Mouse (Mus musculus) liver, embryonic 11.5 days (tissue): ENCODE measurements around the gene Pagr1b. TPM values are rescaled to one million over a fixed set of nuclear protein-coding genes. Genes with fewer than 3 reads are reported as not detected.

Source experiments
- ATAC-seq: fragments of 200-750 bp; cut with Nextera tagmentation; replicated peaks from 2 replicates; pipeline ENCODE4 v1.8.0; 2017; ENCODE audit warnings: moderate number of reproducible peaks, mild to moderate bottlenecking, moderate TSS enrichment, moderate library complexity; ENCODE audit not compliant: low FRiP score
- DNase-seq: peaks from one replicate; pipeline ENCODE4 v3.0.0-alpha.2; 2017; ENCODE audit warnings: low spot score
- H3K27ac ChIP-seq: fragments of 300-500 bp; sonication (generic); 2 replicates; pipeline ENCODE4 v1.5.1; 2014; ENCODE audit warnings: mild to moderate bottlenecking, low read depth, low read length, control low read depth
- H3K27me3 ChIP-seq: fragments of 300-500 bp; sonication (generic); replicated peaks from 2 replicates; pipeline ENCODE4 v1.6.1; 2014; ENCODE audit warnings: low read length, mixed read lengths; ENCODE audit not compliant: control insufficient read depth, insufficient read depth
- H3K36me3 ChIP-seq: fragments of 300-500 bp; sonication (generic); 2 replicates; pipeline ENCODE4 v1.6.1; 2014; ENCODE audit warnings: mild to moderate bottlenecking, low read length, moderate library complexity, mixed read lengths; ENCODE audit not compliant: control insufficient read depth, insufficient read depth
- H3K4me1 ChIP-seq: fragments of 300-500 bp; sonication (generic); replicated peaks from 2 replicates; pipeline ENCODE4 v1.6.1; 2014; ENCODE audit warnings: low read length, mixed read lengths; ENCODE audit not compliant: control insufficient read depth, insufficient read depth
- H3K4me2 ChIP-seq: fragments of 300-500 bp; sonication (generic); 2 replicates; pipeline ENCODE4 v1.6.1; 2014; ENCODE audit warnings: mild to moderate bottlenecking, control low read depth, moderate library complexity
- H3K4me3 ChIP-seq: fragments of 300-500 bp; sonication (generic); 2 replicates; pipeline ENCODE4 v1.5.1; 2014; ENCODE audit warnings: low read depth, low read length, control low read depth
- H3K9ac ChIP-seq: fragments of 300-500 bp; sonication (generic); 2 replicates; pipeline ENCODE4 v1.6.1; 2014; ENCODE audit warnings: low read depth, low read length, control low read depth
- H3K9me3 ChIP-seq: fragments of 300-500 bp; sonication (generic); 2 replicates; pipeline ENCODE4 v1.6.1; 2016; ENCODE audit warnings: low read length, inconsistent platforms, mixed read lengths; ENCODE audit not compliant: control insufficient read depth
- WGBS: fragments of 180-500 bp; shearing (Covaris S2); extraction: QIAGEN DNeasy Blood & Tissue Kit; methylation state at CpG from one replicate; pipeline ENCODE4 v1.1.7; 2014; 5-methylcytosine and 5-hydroxymethylcytosine counted together
- polyA plus RNA-seq: library from polyadenylated mRNA; unstranded; fragments of >200 nt; fragmentation: Nextera tagmentation; extraction: Ambion mirVana; gene quantifications from 2 replicates; pipeline ENCODE4 v1.2.1, GENCODE M21; 2014

Pagr1b gene
- polyA plus RNA-seq, 1 experiment from 2014 or later = 0.41 TPM

- peak; percentile 84 for ATAC-seq
- H3K36me3 ChIP-seq = peaks cover 15% of the 10 kb centered on the region
- peaks cover 59% of the 10 kb centered on the region for H3K4me1 ChIP-seq
- peak within 1 kb of the TSS; percentile 95 for H3K27ac ChIP-seq
- H3K9ac ChIP-seq = peak within 1 kb of the TSS; percentile 94
- H3K4me3 ChIP-seq = peak within 1 kb of the TSS; percentile 86
- 5% methylated on average over 39 of the region's 39 CpGs for WGBS
- peak; percentile 98 for DNase-seq
- H3K27me3 ChIP-seq = no peaks in the 10 kb centered on the region
- peak within 1 kb of the TSS; percentile 98 for H3K4me2 ChIP-seq
- H3K9me3 ChIP-seq = no peaks in the 10 kb centered on the region
Observed at GRCm38 (mm10) chr7:127016971-127017949, 976 bp upstream of the Pagr1b start, which contains the start of gene Pagr1a. TSS of gene Pagr1a (minus strand) at chr7:127017352.

- Histone ChIP-seq H3K4me1 (peaks cover 52% of the 10 kb centered on the region), H3K27ac (peak overlapping the region; percentile 95), H3K4me3 (peak overlapping the region; percentile 86), H3K27me3 (no peaks in the 10 kb centered on the region), H3K9ac (peak overlapping the region; percentile 94), H3K36me3 (peaks cover 13% of the 10 kb centered on the region), H3K4me2 (peak overlapping the region; percentile 98), H3K9me3 (no peaks in the 10 kb centered on the region)
- DNase-seq (peak; percentile 78), ATAC-seq (peak; percentile 60)
- WGBS = 0% methylated on average over 22 of the region's 22 CpGs
Observed at GRCm38 (mm10) chr7:127016486-127016938, 228 bp upstream of the Pagr1b start.

- H3K9me3 ChIP-seq = no peaks in the 10 kb centered on the region
- DNase-seq (no peak), ATAC-seq (peak; percentile 46)
- 3% methylated on average over 10 of the region's 10 CpGs for WGBS
- peak overlapping the region; percentile 98 for H3K4me2 ChIP-seq
- peak overlapping the region; percentile 94 for H3K9ac ChIP-seq
- H3K4me3 ChIP-seq = peak overlapping the region; percentile 86
- peaks cover 47% of the 10 kb centered on the region for H3K4me1 ChIP-seq
- H3K36me3 ChIP-seq = peaks cover 13% of the 10 kb centered on the region
- H3K27me3 ChIP-seq = no peaks in the 10 kb centered on the region
- peak overlapping the region; percentile 95 for H3K27ac ChIP-seq
Observed at GRCm38 (mm10) chr7:127016081-127016480, 203 bp downstream of the Pagr1b start.

GRCm38 (mm10) chr7:127014993-127015392 lies 1.3 kb downstream of the Pagr1b start:
- Histone ChIP-seq H3K4me2 (peak overlapping the region; percentile 98), H3K4me1 (peaks cover 37% of the 10 kb centered on the region), H3K4me3 (no peak overlapping the region; the same call in 1 of the 2 replicates), H3K9ac (no peak overlapping the region), H3K36me3 (peaks cover 13% of the 10 kb centered on the region), H3K27me3 (no peaks in the 10 kb centered on the region), H3K27ac (no peak overlapping the region), H3K9me3 (no peaks in the 10 kb centered on the region)
- DNase-seq (no peak), ATAC-seq (no peak)
- WGBS = 92% methylated on average over 12 of the region's 12 CpGs

- no peak for DNase-seq
- H3K27me3 ChIP-seq = no peaks in the 10 kb centered on the region
- H3K27ac ChIP-seq = 0 out of 2 replicates have a peak within 1 kb of the TSS, but pooled peaks have one; percentile 1
- H3K4me3 ChIP-seq = peak within 1 kb of the TSS; percentile 86
- 31% methylated on average over 11 of the region's 11 CpGs for WGBS
- peak within 1 kb of the TSS; percentile 94 for H3K9ac ChIP-seq
- no peak for ATAC-seq
- peak within 1 kb of the TSS; percentile 98 for H3K4me2 ChIP-seq
- H3K4me1 ChIP-seq = peaks cover 33% of the 10 kb centered on the region
- no peaks in the 10 kb centered on the region for H3K9me3 ChIP-seq
- peaks cover 13% of the 10 kb centered on the region for H3K36me3 ChIP-seq
Observed at GRCm38 (mm10) chr7:127014320-127014719, 2.0 kb downstream of the Pagr1b start, which contains the start of gene Mvp. TSS of gene Mvp (minus strand) at chr7:127014621.

GRCm38 (mm10) chr7:127013385-127013784 lies 2.9 kb downstream of the Pagr1b start:
- DNase-seq (no peak), ATAC-seq (no peak)
- H3K9ac ChIP-seq = no peak overlapping the region
- H3K27me3 ChIP-seq = no peaks in the 10 kb centered on the region
- peaks cover 41% of the 10 kb centered on the region for H3K4me1 ChIP-seq
- H3K4me2 ChIP-seq = peak overlapping the region; percentile 98
- H3K36me3 ChIP-seq = peaks cover 13% of the 10 kb centered on the region
- H3K9me3 ChIP-seq = no peaks in the 10 kb centered on the region
- H3K27ac ChIP-seq = no peak overlapping the region
- 90% methylated on average over 6 of the region's 6 CpGs for WGBS
- H3K4me3 ChIP-seq = peak overlapping the region; percentile 47; the same call in 1 of the 2 replicates

- WGBS = 91% methylated on average over 10 of the region's 10 CpGs
- no peaks in the 10 kb centered on the region for H3K9me3 ChIP-seq
- H3K4me3 ChIP-seq = no peak overlapping the region
- ATAC-seq (no peak), DNase-seq (no peak)
- H3K27ac ChIP-seq = no peak overlapping the region
- H3K4me1 ChIP-seq = peaks cover 41% of the 10 kb centered on the region
- H3K9ac ChIP-seq = no peak overlapping the region
- H3K36me3 ChIP-seq = peaks cover 13% of the 10 kb centered on the region
- no peaks in the 10 kb centered on the region for H3K27me3 ChIP-seq
- H3K4me2 ChIP-seq = no peak overlapping the region
Observed at GRCm38 (mm10) chr7:127012845-127013244, 3.4 kb downstream of the Pagr1b start.

GRCm38 (mm10) chr7:127012374-127012773 lies 3.9 kb downstream of the Pagr1b start:
- 81% methylated on average over 6 of the region's 6 CpGs for WGBS
- Histone ChIP-seq H3K9me3 (no peaks in the 10 kb centered on the region), H3K27ac (no peak overlapping the region), H3K36me3 (peaks cover 13% of the 10 kb centered on the region), H3K9ac (no peak overlapping the region), H3K4me2 (no peak overlapping the region), H3K4me1 (peaks cover 38% of the 10 kb centered on the region), H3K27me3 (no peaks in the 10 kb centered on the region), H3K4me3 (no peak overlapping the region)
- ATAC-seq (no peak), DNase-seq (no peak)
